Mouse (Mus musculus) bone marrow, adult 2 months (tissue): ENCODE results near the gene Aldh3b3.

Experiments used
- CTCF ChIP-seq: fragments of 200-500 bp; IDR thresholded peaks from 2 replicates; pipeline ENCODE4 v1.5.1; 2011; ENCODE audit warnings: low read length, control low read depth; ENCODE audit not compliant: control insufficient read depth, insufficient read depth
- POLR2A ChIP-seq: fragments of 200-500 bp; IDR thresholded peaks from 2 replicates; pipeline ENCODE4 v1.6.1; 2011; ENCODE audit warnings: low read depth, mild to moderate bottlenecking, control low read depth, low read length, borderline replicate concordance; ENCODE audit not compliant: control insufficient read depth

- no peak for TF ChIP-seq CTCF
- no peak for TF ChIP-seq POLR2A
Observed at GRCm38 (mm10) chr19:3910206-3910605, 48.2 kb upstream of the Aldh3b3 start.
